ENCODE assay signal across 12 mouse cellular contexts in the genomic region with DNA sequence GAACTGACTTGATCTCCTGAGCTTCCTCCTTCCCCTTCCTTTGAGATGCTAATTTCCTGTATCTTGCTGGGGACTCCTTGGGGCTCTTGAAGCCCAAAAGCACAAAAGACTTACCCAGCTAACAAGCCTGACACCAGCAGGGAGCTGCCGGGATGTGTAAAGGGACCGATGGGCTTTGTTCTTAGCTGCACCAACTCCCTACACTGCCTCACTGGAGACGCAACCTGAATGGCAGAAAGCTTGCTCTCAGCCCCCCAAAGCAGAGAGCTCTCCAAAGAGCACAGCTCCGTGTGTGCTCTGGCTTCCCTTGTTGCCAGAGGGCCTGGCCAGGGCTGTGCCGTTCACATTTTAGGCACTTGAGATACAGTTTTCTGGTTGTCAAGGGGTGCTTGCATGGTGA. TPM values are rescaled to one million over a fixed set of nuclear protein-coding genes. Genes with fewer than 3 reads are reported as not detected.
DNase-seq lines count a peak whose midpoint lies in the region; ATAC-seq lines count a peak whose summit lies in the region.
"Had no signal": no experiment of that assay in that cellular context is flagged by ENCODE, and none has a peak within 500 bp of the region (broad histone marks: within the 10 kb centered on the region; RNA-seq: fewer than 3 reads in every experiment).

No protein-coding gene starts in this region.

- DNase-seq in neural tube, embryonic 10.5 days (ENCODE audit: extremely low spot score, low spot score): peak; percentile 48
- peak; percentile 77 for DNase-seq in midbrain, embryonic 10.5 days (ENCODE audit: low spot score)
- no peak for DNase-seq in adrenal gland, postnatal 14 days
- DNase-seq in ovary, adult 18-20 months (ENCODE audit: low spot score): no peak
- DNase-seq in right cerebral cortex, adult 2 months (ENCODE audit: low spot score in 2 of 2): no peak
- DNase-seq: adrenal gland, adult 8-10 months; cerebellum, adult 18-20 months; kidney, adult 18-20 months; layer of hippocampus, postnatal 36 days; liver, embryonic 13.5 days had no signal

- H3K4me2 ChIP-seq in neural tube, embryonic 15.5 days: no peak overlapping the region
- H3K4me2 ChIP-seq in forebrain, embryonic 12.5 days: peak overlapping the region; percentile 11; the same call in 1 of the 2 replicates
- H3K4me2 ChIP-seq: liver, embryonic 13.5 days had no signal

- peaks cover 22% of the 10 kb centered on the region for H3K4me1 ChIP-seq in neural tube, embryonic 15.5 days
- peaks cover 61% of the 10 kb centered on the region for H3K4me1 ChIP-seq in forebrain, embryonic 12.5 days
- peaks cover 68% of the 10 kb centered on the region for H3K4me1 ChIP-seq in midbrain, embryonic 10.5 days

- H3K36me3 ChIP-seq in neural tube, embryonic 15.5 days: peaks cover 4% of the 10 kb centered on the region; the same call in 1 of the 2 replicates
- H3K36me3 ChIP-seq in forebrain, embryonic 12.5 days (replicated peaks): no peaks in the 10 kb centered on the region
- H3K36me3 ChIP-seq in midbrain, embryonic 10.5 days: no peaks in the 10 kb centered on the region
- H3K36me3 ChIP-seq: liver, embryonic 13.5 days had no signal

- no peak overlapping the region for H3K27ac ChIP-seq in neural tube, embryonic 15.5 days (replicated peaks)
- H3K27ac ChIP-seq in forebrain, embryonic 12.5 days: peak overlapping the region; percentile 93
- peak overlapping the region; percentile 85 for H3K27ac ChIP-seq in midbrain, embryonic 10.5 days (replicated peaks)
- H3K27ac ChIP-seq: liver, embryonic 13.5 days had no signal

- no peaks in the 10 kb centered on the region for H3K9me3 ChIP-seq in neural tube, embryonic 15.5 days (replicated peaks)
- H3K9me3 ChIP-seq in forebrain, embryonic 12.5 days: no peaks in the 10 kb centered on the region
- H3K9me3 ChIP-seq in midbrain, embryonic 10.5 days (replicated peaks): no peaks in the 10 kb centered on the region
- H3K9me3 ChIP-seq: liver, embryonic 13.5 days had no signal

- no peak overlapping the region for H3K9ac ChIP-seq in neural tube, embryonic 15.5 days (replicated peaks)
- H3K9ac ChIP-seq in forebrain, embryonic 12.5 days: 0 out of 2 replicates have a peak overlapping the region, but pooled peaks have one; percentile 17
- H3K9ac ChIP-seq: liver, embryonic 13.5 days had no signal

- ATAC-seq in neural tube, embryonic 15.5 days (ENCODE audit: low FRiP score): no peak
- ATAC-seq in forebrain, embryonic 12.5 days (ENCODE audit: low FRiP score): peak; percentile 59

- H3K27me3 ChIP-seq in neural tube, embryonic 15.5 days (replicated peaks): no peaks in the 10 kb centered on the region
- H3K27me3 ChIP-seq in forebrain, embryonic 12.5 days: 0 out of 2 replicates have a peak, but pooled peaks cover 3% of the 10 kb centered on the region
- peaks cover 8% of the 10 kb centered on the region; the same call in 1 of the 2 replicates for H3K27me3 ChIP-seq in midbrain, embryonic 10.5 days (ENCODE audit: low read depth, poor library complexity, severe bottlenecking)

- H3K4me3 ChIP-seq in neural tube, embryonic 15.5 days (replicated peaks): no peak overlapping the region
- H3K4me3 ChIP-seq in forebrain, embryonic 12.5 days (replicated peaks): no peak overlapping the region
- peak overlapping the region; percentile 18 for H3K4me3 ChIP-seq in midbrain, embryonic 10.5 days
- H3K4me3 ChIP-seq: liver, embryonic 13.5 days had no signal

- 3% methylated on average over 5 of the region's 5 CpGs for WGBS in neural tube, embryonic 15.5 days
- WGBS in forebrain, embryonic 12.5 days: 1% methylated on average over 5 of the region's 5 CpGs
- WGBS in midbrain, embryonic 10.5 days: 0% methylated on average over 5 of the region's 5 CpGs

RNA-seq across cellular contexts. Expression of gene Mcf2l, which starts 2.1 kb away (rescaled TPM):
- polyA plus RNA-seq in neural tube, embryonic 15.5 days (2015; fragmentation: Nextera tagmentation; extraction: Ambion mirVana): 104 and 120 TPM in 2 replicates
- polyA plus RNA-seq in forebrain, embryonic 12.5 days (2016; fragmentation: Nextera tagmentation; extraction: Ambion mirVana): 90.2 and 110 TPM in 2 replicates
- polyA plus RNA-seq in midbrain, embryonic 10.5 days (2016; fragmentation: Nextera tagmentation; extraction: Ambion mirVana): 26.4 and 42.7 TPM in 2 replicates
- total RNA-seq in adrenal gland, postnatal 14 days (2021): 59.3 and 66.7 TPM in 2 replicates

Comparison
In these comparisons a context has a peak if more than half of its experiments do, and no peak if none do; other contexts are left out.
1. DNase-seq: peak in neural tube, embryonic 10.5 days (single experiment) and midbrain, embryonic 10.5 days (single experiment); none in adrenal gland, postnatal 14 days (single experiment), ovary, adult 18-20 months (single experiment) and right cerebral cortex, adult 2 months (0 of 2).